Mouse (Mus musculus): ENCODE results near the gene Tnni1. TPM values are rescaled to one million over a fixed set of nuclear protein-coding genes. Genes with fewer than 3 reads are reported as not detected.

The Tnni1 gene
- polyA plus RNA-seq, 1 experiment from 2014 or later: 2,290 TPM

DNA sequence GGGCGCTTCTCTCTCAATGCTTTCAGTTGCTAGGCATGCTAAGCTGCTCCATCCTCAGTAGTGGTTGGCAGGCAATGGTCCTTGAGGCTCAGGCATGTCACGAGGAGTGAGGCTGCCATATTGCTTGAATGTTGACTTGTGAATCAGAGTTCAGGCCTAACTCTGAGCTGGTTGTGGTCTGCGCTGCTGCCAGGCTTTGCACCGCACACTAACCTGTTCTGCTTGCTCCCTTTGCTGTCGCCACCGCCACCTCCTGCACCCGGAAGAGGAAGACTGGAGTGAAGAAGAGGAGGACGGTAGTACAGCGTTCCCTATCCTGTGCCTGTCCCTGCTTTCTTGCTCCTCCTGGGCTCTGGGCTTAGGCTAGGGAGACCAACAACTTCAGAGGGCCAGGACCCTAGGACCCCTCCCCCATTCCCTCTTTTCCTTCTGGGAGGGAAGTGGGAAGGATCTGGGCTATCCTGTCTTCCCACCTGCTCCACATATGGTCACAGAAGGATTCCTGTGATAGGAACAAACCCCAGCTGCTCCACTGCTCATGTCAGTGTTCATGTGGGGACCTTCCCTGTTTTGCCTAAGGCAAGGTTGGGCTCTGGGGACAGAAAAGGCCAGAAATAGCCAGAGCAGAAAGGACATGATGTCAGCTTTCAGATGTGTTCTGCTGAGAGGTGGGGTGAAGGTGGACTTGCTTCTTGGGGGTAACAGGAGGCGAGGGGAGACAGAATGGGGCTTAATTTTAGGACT is 64.5 kb downstream of the Tnni1 start:
- Histone ChIP-seq H3K4me3 (no peak overlapping the region; the same call in 1 of the 2 replicates), H3K4me1 (peaks cover 86% of the 10 kb centered on the region), H3K9me3 (no peaks in the 10 kb centered on the region), H3K27me3 (ENCODE audit: insufficient read depth, poor library complexity, severe bottlenecking) (no peaks in the 10 kb centered on the region), H3K36me3 (peaks cover 91% of the 10 kb centered on the region), H3K27ac (peak overlapping the region; percentile 62)
- DNase-seq (ENCODE audit: low spot score): no peak
- 83% methylated on average over 10 of the region's 10 CpGs for WGBS

DNA sequence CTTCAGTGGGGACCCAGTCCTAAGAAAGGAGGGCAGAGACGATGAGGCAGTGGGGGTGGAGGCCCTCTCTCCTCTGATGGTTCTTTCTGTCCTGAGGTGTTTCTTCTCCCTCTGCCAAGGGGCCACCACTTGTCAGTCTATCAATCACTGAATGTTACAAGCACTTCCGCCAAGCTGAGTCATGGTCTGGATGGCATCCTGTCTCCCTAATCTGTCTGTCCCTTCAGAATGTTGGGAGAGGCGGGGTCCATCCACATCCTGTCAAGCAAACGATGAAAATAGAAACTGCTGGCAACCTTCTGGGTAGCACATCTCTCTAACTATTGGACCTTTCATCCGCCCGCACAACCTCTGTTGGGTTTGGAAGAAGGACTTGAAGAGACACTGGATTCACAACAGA is 65.2 kb downstream of the Tnni1 start:
- H3K27ac ChIP-seq: peak overlapping the region; percentile 62
- H3K4me3 ChIP-seq: peak overlapping the region; percentile 15; the same call in 1 of the 2 replicates
- WGBS: 42% methylated on average over 6 of the region's 6 CpGs
- H3K9me3 ChIP-seq: no peaks in the 10 kb centered on the region
- H3K36me3 ChIP-seq: peaks cover 95% of the 10 kb centered on the region
- DNase-seq (ENCODE audit: low spot score): no peak
- peaks cover 88% of the 10 kb centered on the region for H3K4me1 ChIP-seq
- H3K27me3 ChIP-seq (ENCODE audit: insufficient read depth, poor library complexity, severe bottlenecking): no peaks in the 10 kb centered on the region

DNA sequence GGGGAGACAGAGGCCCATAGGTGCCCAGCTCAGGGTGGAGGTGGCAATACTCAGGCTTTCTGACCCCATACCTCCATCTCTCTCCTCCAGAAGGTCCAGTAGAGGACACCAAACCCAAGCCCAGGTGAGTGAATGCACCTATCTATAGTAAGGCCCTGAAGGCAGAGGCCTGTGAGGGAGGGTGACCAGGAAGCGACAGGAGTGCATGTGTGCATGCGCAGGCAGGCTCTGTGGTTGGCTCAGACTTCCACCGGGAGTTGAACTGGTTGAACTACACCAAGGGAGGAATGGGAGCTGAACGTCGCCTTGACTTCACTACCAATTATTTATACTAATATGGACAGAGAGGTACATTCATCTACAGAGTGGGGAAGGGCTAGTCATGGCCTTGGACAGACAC is 67.4 kb downstream of the Tnni1 start:
- peaks cover 98% of the 10 kb centered on the region for H3K36me3 ChIP-seq
- H3K4me3 ChIP-seq: no peak overlapping the region
- 0 out of 2 replicates have a peak overlapping the region, but pooled peaks have one; percentile 47 for H3K27ac ChIP-seq
- DNase-seq (ENCODE audit: low spot score): no peak
- H3K9me3 ChIP-seq: no peaks in the 10 kb centered on the region
- WGBS: 64% methylated on average over 5 of the region's 5 CpGs
- H3K27me3 ChIP-seq (ENCODE audit: insufficient read depth, poor library complexity, severe bottlenecking): no peaks in the 10 kb centered on the region
- H3K4me1 ChIP-seq: peaks cover 87% of the 10 kb centered on the region

DNA sequence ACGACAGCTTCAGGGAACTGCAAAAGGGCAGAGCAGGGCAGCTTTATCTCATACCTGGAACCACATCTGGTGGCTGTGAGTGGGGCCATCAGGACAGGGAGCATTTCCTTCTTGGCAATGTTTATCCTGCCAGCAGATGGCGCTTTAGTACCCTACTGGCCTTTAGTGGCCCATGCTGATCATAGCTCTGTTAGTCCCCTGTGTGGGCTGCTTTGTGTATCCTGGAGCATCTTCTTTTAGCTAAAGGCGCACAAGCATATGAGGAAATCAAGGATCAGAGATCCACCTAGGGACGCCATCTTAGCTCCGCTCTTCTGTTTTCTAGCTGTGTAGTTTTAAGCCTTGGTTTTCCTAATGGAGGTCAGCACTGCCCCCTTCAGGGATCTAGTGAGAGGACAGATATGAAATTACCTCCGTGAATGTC is 67.9 kb downstream of the Tnni1 start:
- DNase-seq (ENCODE audit: low spot score): no peak
- Histone ChIP-seq H3K27me3 (ENCODE audit: insufficient read depth, poor library complexity, severe bottlenecking) (no peaks in the 10 kb centered on the region), H3K4me1 (peaks cover 89% of the 10 kb centered on the region), H3K9me3 (no peaks in the 10 kb centered on the region), H3K4me3 (peak overlapping the region; percentile 22), H3K27ac (0 out of 2 replicates have a peak overlapping the region, but pooled peaks have one; percentile 47), H3K36me3 (peaks cover 98% of the 10 kb centered on the region)
- 21% methylated on average over 6 of the region's 6 CpGs for whole genome bisulfite sequencing

DNA sequence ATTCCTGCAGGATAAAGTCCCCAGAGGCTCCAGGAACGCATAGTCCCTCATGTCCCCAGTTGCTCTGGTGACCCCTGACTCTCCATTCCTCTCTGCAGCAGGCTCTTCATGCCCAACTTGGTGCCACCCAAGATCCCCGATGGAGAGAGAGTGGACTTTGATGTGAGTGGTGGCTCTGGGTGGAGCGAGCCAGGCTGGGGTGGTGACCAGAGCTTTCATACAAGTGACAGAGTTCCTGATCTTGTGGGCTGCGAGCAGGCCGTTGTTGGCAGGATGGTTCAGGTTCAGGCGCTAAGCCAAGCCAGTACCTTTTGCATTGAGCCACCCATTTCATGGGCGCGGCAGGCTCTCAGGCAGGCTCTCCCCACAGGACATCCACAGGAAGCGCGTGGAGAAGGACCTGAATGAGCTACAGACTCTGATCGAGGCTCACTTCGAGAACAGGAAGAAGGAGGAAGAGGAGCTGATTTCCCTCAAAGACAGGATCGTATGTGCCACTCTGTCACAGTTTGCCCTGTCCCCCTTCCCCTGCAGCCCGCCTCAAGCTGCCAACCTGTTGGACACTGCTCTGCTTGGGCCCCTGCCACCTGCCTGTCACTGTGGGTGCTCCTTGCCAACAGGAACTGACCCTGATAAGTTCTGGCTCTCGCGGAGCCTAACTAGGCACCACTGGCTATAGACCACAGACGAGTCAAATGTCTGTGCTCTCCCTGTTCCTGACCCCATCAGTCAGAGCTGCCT is 68.5 kb downstream of the Tnni1 start:
- WGBS: 72% methylated on average over 17 of the region's 17 CpGs
- Histone ChIP-seq H3K27me3 (ENCODE audit: insufficient read depth, poor library complexity, severe bottlenecking) (no peaks in the 10 kb centered on the region), H3K9me3 (no peaks in the 10 kb centered on the region), H3K27ac (no peak overlapping the region), H3K4me3 (no peak overlapping the region), H3K36me3 (peaks cover 98% of the 10 kb centered on the region), H3K4me1 (peaks cover 88% of the 10 kb centered on the region)
- DNase-seq (ENCODE audit: low spot score): no peak

DNA sequence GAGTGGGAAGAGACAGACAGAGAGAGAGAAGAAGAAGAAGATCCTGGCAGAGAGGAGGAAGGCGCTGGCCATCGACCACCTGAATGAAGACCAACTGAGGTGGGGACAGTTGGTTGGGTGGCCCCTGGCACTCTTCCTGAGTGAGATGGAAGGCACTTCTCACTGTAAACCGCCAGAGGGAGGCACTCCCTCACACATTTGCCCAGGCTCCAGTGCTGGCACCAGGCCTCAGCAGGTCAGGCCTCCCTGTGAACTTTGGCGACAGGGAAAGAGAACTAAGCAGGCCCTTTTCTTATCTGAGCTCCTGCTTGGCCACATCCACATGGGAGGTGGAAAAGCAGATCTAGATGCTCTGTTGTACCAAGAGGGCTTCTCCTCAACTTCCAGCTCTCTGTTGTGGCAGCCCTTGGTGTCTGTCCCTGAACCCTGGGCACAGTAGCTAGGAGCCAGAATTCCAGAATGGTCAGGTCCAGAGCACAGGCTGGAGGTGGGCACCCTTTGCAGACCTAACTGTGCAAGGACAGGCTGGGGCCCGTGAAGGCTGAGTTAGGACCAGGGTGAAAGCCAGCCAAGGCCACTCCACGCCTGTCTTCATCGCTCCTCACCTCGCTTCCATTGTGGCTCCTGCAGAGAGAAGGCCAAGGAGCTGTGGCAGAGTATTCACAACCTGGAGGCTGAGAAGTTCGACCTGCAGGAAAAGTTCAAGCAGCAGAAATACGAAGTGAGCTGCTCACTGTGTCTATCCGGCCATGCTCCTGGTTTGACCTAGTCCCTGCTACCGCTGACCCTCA is 71.7 kb downstream of the Tnni1 start:
- Histone ChIP-seq H3K27me3 (ENCODE audit: insufficient read depth, poor library complexity, severe bottlenecking) (no peaks in the 10 kb centered on the region), H3K4me1 (peaks cover 71% of the 10 kb centered on the region), H3K36me3 (peaks cover 75% of the 10 kb centered on the region), H3K4me3 (no peak overlapping the region), H3K27ac (peak overlapping the region; percentile 49), H3K9me3 (no peaks in the 10 kb centered on the region)
- DNase-seq (ENCODE audit: low spot score): no peak
- 60% methylated on average over 12 of the region's 12 CpGs for WGBS

DNA sequence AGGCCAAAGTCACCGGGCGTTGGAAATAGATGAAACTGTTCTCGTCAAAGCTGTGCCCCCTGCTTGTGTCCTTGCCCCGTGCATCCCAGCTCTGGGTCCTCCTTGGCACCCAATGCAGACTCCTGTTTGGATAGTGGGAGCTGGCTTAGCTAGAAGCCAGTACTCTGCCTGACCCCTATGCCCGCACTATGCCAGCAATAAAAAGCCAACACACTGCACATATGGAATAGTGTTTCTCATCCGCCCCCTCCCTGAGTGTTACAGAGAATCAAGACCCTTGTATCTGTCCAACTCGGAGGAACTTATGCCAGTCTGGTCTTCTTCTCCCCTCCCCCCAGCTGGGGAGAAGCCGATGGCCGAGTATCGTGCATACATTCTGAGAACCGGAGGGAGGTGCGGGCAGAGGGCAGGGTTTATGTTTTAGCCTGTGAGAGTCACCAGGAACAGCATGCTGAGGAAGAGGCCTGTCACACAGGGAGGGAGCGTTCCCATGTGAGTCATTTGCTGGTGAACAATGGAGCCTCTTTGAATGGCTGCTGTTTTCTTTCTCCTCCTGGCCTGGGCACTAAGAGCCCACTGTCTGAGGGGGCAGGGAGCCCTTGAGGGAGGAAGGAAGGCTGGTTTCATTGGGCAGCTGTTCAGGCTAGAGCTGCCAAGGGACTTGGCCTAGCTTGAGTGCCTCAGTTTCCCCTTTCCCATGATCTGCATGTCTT is 73.0 kb downstream of the Tnni1 start:
- no peak for DNase-seq (ENCODE audit: low spot score)
- H3K27me3 ChIP-seq (ENCODE audit: insufficient read depth, poor library complexity, severe bottlenecking): no peaks in the 10 kb centered on the region
- no peak overlapping the region for H3K4me3 ChIP-seq
- H3K36me3 ChIP-seq: peaks cover 62% of the 10 kb centered on the region
- no peaks in the 10 kb centered on the region for H3K9me3 ChIP-seq
- peak overlapping the region; percentile 49; the same call in 1 of the 2 replicates for H3K27ac ChIP-seq
- H3K4me1 ChIP-seq: peaks cover 69% of the 10 kb centered on the region
- WGBS: 59% methylated on average over 13 of the region's 13 CpGs

DNA sequence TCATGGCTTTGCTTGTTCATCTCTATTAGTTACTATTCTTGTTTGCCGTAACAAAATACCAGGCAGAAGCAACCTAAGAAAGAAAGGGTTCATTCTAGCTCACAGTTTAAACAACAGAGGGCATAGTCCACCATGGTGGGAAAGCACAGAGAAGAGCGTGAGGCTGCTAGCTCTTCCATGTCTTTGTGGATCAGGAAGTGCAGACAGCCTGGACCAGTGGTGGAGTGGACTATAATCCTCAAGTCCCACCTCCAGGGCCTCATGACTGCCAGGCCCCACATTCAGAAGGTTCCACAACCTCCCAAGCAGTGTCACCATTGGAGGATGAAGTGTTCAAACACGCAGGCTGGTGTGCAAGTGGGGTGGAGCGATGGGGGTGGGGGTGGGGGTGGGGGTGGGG is 74.0 kb downstream of the Tnni1 start:
- DNase-seq (ENCODE audit: low spot score): no peak
- Histone ChIP-seq H3K27me3 (ENCODE audit: insufficient read depth, poor library complexity, severe bottlenecking) (no peaks in the 10 kb centered on the region), H3K9me3 (no peaks in the 10 kb centered on the region), H3K4me1 (peaks cover 61% of the 10 kb centered on the region), H3K36me3 (peaks cover 52% of the 10 kb centered on the region), H3K27ac (0 out of 2 replicates have a peak overlapping the region, but pooled peaks have one; percentile 49), H3K4me3 (no peak overlapping the region)
- WGBS: 86% methylated on average over 4 of the region's 4 CpGs

DNA sequence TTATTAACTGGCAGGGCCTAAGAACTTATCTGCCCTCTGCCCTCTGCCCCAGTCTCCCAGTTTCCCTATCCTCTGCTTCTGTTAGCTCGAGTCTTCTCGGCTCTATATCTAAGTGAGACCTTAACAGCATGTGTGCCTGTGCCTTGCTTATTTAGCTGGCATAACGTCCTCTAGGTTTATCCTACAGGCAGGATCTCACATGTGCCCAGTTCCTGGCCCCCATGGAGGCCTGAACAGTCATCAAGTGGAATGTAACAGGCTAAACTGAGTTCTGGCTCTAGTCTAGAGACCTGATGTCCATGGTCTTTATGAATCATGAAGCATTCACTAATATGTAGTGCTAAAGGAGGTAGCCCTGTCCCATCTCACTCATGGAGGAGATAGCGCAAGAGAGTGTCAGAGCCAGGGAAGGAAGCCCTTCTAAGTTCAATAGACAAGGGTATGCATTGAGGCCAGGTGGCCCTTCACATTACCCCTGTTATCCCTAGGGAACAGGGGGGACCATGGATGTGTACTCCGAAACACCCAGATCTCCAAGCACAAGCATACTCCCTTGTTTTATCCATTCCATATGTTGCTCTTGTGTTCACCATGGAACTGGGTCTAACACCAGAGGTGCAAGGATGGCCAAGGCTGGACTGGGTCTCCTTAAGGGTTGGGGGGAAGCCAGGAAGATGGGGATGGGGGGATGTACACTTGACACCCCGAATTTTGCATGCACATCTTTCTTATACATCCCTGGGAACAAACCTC is 75.5 kb downstream of the Tnni1 start:
- Histone ChIP-seq H3K9me3 (no peaks in the 10 kb centered on the region), H3K4me3 (no peak overlapping the region), H3K27me3 (ENCODE audit: insufficient read depth, poor library complexity, severe bottlenecking) (no peaks in the 10 kb centered on the region), H3K27ac (no peak overlapping the region), H3K4me1 (peaks cover 53% of the 10 kb centered on the region), H3K36me3 (peaks cover 38% of the 10 kb centered on the region)
- DNase-seq (ENCODE audit: low spot score): no peak
- 73% methylated on average over 6 of the region's 6 CpGs for WGBS

DNA sequence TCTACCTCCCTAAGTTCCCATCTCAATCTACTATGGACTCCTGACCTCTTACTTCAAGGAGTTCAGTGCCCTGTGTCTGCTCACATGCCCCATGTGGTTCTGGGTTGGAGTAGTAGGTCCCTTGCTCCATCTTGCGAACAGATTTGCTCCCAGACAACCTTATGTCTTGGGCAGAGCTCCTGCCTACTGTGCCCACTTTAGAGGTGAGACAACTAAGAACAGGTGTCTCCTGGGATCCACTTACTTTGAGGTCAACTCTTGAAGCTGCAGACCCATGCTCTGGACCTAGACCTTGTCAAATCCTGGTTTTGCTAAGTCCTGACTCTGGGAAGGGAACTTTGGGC is 76.1 kb downstream of the Tnni1 start:
- peaks cover 49% of the 10 kb centered on the region for H3K4me1 ChIP-seq
- no peak for DNase-seq (ENCODE audit: low spot score)
- no peaks in the 10 kb centered on the region for H3K27me3 ChIP-seq (ENCODE audit: insufficient read depth, poor library complexity, severe bottlenecking)

DNA sequence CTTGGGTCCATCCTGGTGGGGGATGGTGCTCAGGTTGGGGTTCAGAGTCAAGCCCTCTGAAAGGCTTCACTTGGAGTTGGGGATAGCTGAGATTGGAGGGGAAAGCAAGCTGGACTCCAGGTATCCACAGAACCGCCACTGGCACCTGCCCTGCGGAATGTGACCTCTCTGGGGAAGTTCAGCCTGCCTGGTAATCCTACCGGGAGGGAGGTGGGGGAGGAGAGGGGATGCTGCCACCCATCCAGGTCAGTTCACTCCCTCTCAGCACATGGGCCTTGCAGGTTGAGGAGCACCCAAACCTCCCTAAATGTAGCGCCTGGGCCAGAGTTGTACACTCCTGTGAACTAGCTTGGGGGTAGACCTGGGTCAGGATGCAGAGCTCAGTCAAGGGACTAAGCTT is 76.8 kb downstream of the Tnni1 start:
- Histone ChIP-seq H3K27ac (no peak overlapping the region; the same call in 1 of the 2 replicates), H3K4me3 (no peak overlapping the region), H3K4me1 (peaks cover 43% of the 10 kb centered on the region), H3K36me3 (peaks cover 25% of the 10 kb centered on the region), H3K27me3 (ENCODE audit: insufficient read depth, poor library complexity, severe bottlenecking) (no peaks in the 10 kb centered on the region), H3K9me3 (no peaks in the 10 kb centered on the region)
- peak; percentile 78 for DNase-seq (ENCODE audit: low spot score)
- WGBS: 61% methylated on average over 4 of the region's 4 CpGs

More for the DNA sequence above, 76.1 kb downstream of the Tnni1 start:
- Histone ChIP-seq H3K4me3 (no peak overlapping the region), H3K27ac (no peak overlapping the region), H3K36me3 (peaks cover 33% of the 10 kb centered on the region), H3K9me3 (no peaks in the 10 kb centered on the region)
- WGBS: 93% methylated on average over 1 of the region's 1 CpGs

Data from heart, embryonic 10.5 days (tissue).